9 mouse cellular contexts compared by ENCODE assay signal in the genomic region with DNA sequence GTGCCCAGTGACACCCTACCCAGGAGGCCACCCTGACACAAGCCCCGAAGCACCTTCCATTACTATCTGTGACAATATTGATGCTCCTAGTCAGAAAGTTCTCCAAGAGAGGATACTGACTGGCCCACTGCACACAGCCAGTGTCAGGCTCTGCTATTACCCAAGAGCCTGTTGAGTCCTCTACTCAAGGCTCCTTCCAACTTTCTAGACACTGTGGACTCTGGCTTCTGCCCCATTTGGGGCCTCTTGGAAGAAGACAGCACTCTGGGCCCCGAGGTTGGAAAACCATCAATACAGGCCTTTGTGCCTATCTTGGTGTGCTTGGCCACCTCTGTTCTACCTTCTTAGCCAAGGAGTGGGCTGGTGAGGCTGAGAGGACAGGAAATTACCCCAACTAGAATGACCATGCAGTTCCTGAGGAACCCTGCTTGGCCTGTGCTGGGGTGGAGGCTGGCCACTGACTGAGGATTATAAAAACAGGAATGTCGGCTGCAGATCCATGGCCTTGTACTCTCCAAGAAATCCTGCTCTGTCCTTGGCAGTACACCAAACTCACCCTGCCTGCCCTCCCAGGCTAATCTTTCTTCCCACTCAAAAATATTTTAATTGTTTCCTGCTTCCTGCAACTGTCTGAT. TPM values are rescaled to one million over a fixed set of nuclear protein-coding genes. Genes with fewer than 3 reads are reported as not detected.
DNase-seq lines count a peak whose midpoint lies in the region; ATAC-seq and TF ChIP-seq lines count a peak whose summit lies in the region.
"Had no signal": no experiment of that assay in that cellular context is flagged by ENCODE, and none has a peak within 500 bp of the region (broad histone marks: within the 10 kb centered on the region; RNA-seq: fewer than 3 reads in every experiment).

No protein-coding gene starts in this region.

- peak; percentile 82 for DNase-seq in adrenal gland, adult 8-10 months
- DNase-seq in heart, postnatal 4 days, result peak; percentile 73
- DNase-seq in lung, postnatal 14 days, result peak; percentile 64
- no peak for DNase-seq in frontal cortex, postnatal 25 days (ENCODE audit: low spot score in 2 of 2)
- DNase-seq in thymus, postnatal 36 days, result no peak
- no peak for DNase-seq in frontal cortex, postnatal 10 days (ENCODE audit: low spot score in 2 of 2)

- TF ChIP-seq CTCF in cortical plate, adult 2 months (IDR thresholded peaks at IDR 0.05; ENCODE audit: extremely low read depth, insufficient read depth, low read length), result no peak

- H3K4me3 ChIP-seq in cortical plate, adult 2 months (ENCODE audit: insufficient read depth, low read length), result no peak overlapping the region

- TF ChIP-seq POLR2A in cortical plate, adult 2 months (IDR thresholded peaks at IDR 0.05; ENCODE audit: extremely low read depth, insufficient read depth, low read length), result no peak

- peak overlapping the region; percentile 29; the same call in 1 of the 2 replicates for H3K27ac ChIP-seq in cortical plate, adult 2 months (ENCODE audit: insufficient read depth, low read length)
- H3K27ac ChIP-seq: liver, embryonic 14.5 days had no signal

- H3K4me1 ChIP-seq in cortical plate, adult 2 months (ENCODE audit: control insufficient read depth, insufficient read depth, low read length), result no peaks in the 10 kb centered on the region; the same call in 1 of the 2 replicates

- no peak for ATAC-seq in cerebellum, adult (ENCODE audit: insufficient number of reproducible peaks, low FRiP score, low TSS enrichment)

RNA-seq across cellular contexts. Expression of gene Paf1, which starts 18.2 kb away (rescaled TPM):
- total RNA-seq in adrenal gland, adult 8-10 months (2022), result 100 to 1,000 TPM in 1 of 4 experiments, 10 to 100 TPM in 3; 61.6 to 102 (median 87.9) TPM
- polyA plus RNA-seq in cortical plate, adult 2 months (2012; rRNA removed), result 101 and 108 TPM in 2 replicates
- total RNA-seq in heart, postnatal 4 days (2021), result 10 to 100 TPM; 50.1 to 53.5 TPM

RNA-seq across cellular contexts. Expression of gene Med29, which starts 18.4 kb away (rescaled TPM):
- 10 to 100 TPM; 24.5 to 44.1 (median 29.5) TPM for total RNA-seq in adrenal gland, adult 8-10 months (2022)
- 38.6 and 42.6 TPM in 2 replicates for polyA plus RNA-seq in cortical plate, adult 2 months (2012; rRNA removed)
- total RNA-seq in heart, postnatal 4 days (2021), result 10 to 100 TPM; 22.9 to 24.5 TPM

RNA-seq across cellular contexts. Expression of gene Gmfg, which starts 26.3 kb away (rescaled TPM):
- total RNA-seq in adrenal gland, adult 8-10 months (2022), result 10 to 100 TPM in 2 of 4 experiments, 1 to 10 TPM in 2; 7.5 to 13.5 (median 11.3) TPM
- 2.8 and 5.1 TPM in 2 replicates for polyA plus RNA-seq in cortical plate, adult 2 months (2012; rRNA removed)
- 1 to 10 TPM; 7.1 to 7.5 TPM for total RNA-seq in heart, postnatal 4 days (2021)

RNA-seq across cellular contexts. Expression of gene Zfp36, which starts 30.9 kb away (rescaled TPM):
- total RNA-seq in adrenal gland, adult 8-10 months (2022), result 10 to 100 TPM; 12.8 to 33.6 (median 21.5) TPM
- polyA plus RNA-seq in cortical plate, adult 2 months (2012; rRNA removed), result 3.6 and 3.8 TPM in 2 replicates
- 10 to 100 TPM; 12.7 to 12.9 TPM for total RNA-seq in heart, postnatal 4 days (2021)

RNA-seq across cellular contexts. Expression of gene Plekhg2, which starts 38.6 kb away (rescaled TPM):
- total RNA-seq in adrenal gland, adult 8-10 months (2022), result 10 to 100 TPM; 13.6 to 28.9 (median 20.9) TPM
- polyA plus RNA-seq in cortical plate, adult 2 months (2012; rRNA removed), result 3.5 and 4.2 TPM in 2 replicates
- total RNA-seq in heart, postnatal 4 days (2021), result 10 to 100 TPM; 42.1 to 42.9 TPM

Comparison
In these comparisons a context has a peak if more than half of its experiments do, and no peak if none do; other contexts are left out.
1. DNase-seq: peak in adrenal gland, adult 8-10 months (single experiment), heart, postnatal 4 days (single experiment) and lung, postnatal 14 days (single experiment); none in frontal cortex, postnatal 25 days (0 of 2), thymus, postnatal 36 days (0 of 2) and frontal cortex, postnatal 10 days (0 of 2).